Mouse (Mus musculus) hindbrain, embryonic 11.5 days (tissue): ENCODE measurements around the gene Mtg1. TPM values are rescaled to one million over a fixed set of nuclear protein-coding genes. Genes with fewer than 3 reads are reported as not detected.
A peak's percentile ranks its signal among the peaks of the same experiment; 100 is the strongest.

Experiments
- ATAC-seq: fragments of 200-750 bp; cut with Nextera tagmentation; 2 replicates; pipeline ENCODE4 v1.8.0; 2017; ENCODE audit warnings: mild to moderate bottlenecking, moderate TSS enrichment, moderate library complexity; ENCODE audit not compliant: low FRiP score
- DNase-seq: peaks from one replicate; pipeline ENCODE4 v3.0.0-alpha.2; 2015; ENCODE audit warnings: low spot score
- H3K27ac ChIP-seq: fragments of 300-500 bp; sonication (generic); 2 replicates; pipeline ENCODE4 v1.5.1; 2014; ENCODE audit warnings: mild to moderate bottlenecking, low read depth, low read length
- H3K27me3 ChIP-seq: fragments of 300-500 bp; sonication (generic); 2 replicates; pipeline ENCODE4 v1.6.1; 2014; ENCODE audit warnings: mild to moderate bottlenecking, low read length, moderate library complexity, mixed read lengths; ENCODE audit not compliant: control insufficient read depth, insufficient read depth
- H3K36me3 ChIP-seq: fragments of 300-500 bp; sonication (generic); 2 replicates; pipeline ENCODE4 v1.6.1; 2014; ENCODE audit warnings: mild to moderate bottlenecking, low read length, moderate library complexity, mixed read lengths; ENCODE audit not compliant: control insufficient read depth, insufficient read depth
- H3K4me1 ChIP-seq: fragments of 300-500 bp; sonication (generic); replicated peaks from 2 replicates; pipeline ENCODE4 v1.6.1; 2014; ENCODE audit warnings: low read length, mixed read lengths; ENCODE audit not compliant: control insufficient read depth, insufficient read depth
- H3K4me2 ChIP-seq: fragments of 300-500 bp; sonication (generic); replicated peaks from 2 replicates; pipeline ENCODE4 v1.6.1; 2014; ENCODE audit warnings: mild to moderate bottlenecking, low read depth, low read length
- H3K4me3 ChIP-seq: fragments of 300-500 bp; sonication (generic); 2 replicates; pipeline ENCODE4 v1.5.1; 2014; ENCODE audit warnings: low read depth, low read length
- H3K9ac ChIP-seq: fragments of 300-500 bp; sonication (generic); 2 replicates; pipeline ENCODE4 v1.6.1; 2014; ENCODE audit warnings: low read depth, low read length
- H3K9me3 ChIP-seq: fragments of 300-500 bp; sonication (generic); 2 replicates; pipeline ENCODE4 v1.6.1; 2016; ENCODE audit warnings: low read length; ENCODE audit not compliant: control insufficient read depth
- WGBS: fragments of 180-500 bp; shearing (Covaris S2); extraction: QIAGEN DNeasy Blood & Tissue Kit; methylation state at CpG from one replicate; pipeline ENCODE4 v1.1.7; 2014; 5-methylcytosine and 5-hydroxymethylcytosine counted together
- polyA plus RNA-seq: library from polyadenylated mRNA; unstranded; fragments of >200 nt; fragmentation: Nextera tagmentation; extraction: Ambion mirVana; gene quantifications from 2 replicates; pipeline ENCODE4 v1.2.1, GENCODE M21; 2014

Gene Mtg1
- polyA plus RNA-seq, 1 experiment from 2014 or later = 22.0 TPM

GRCm38 (mm10) chr7:140170863-140171262 is 33.5 kb downstream of the Mtg1 start:
- 93% methylated on average over 3 of the region's 3 CpGs for WGBS
- Histone ChIP-seq H3K36me3 (no peaks in the 10 kb centered on the region), H3K4me3 (no peak overlapping the region), H3K27ac (no peak overlapping the region), H3K27me3 (no peaks in the 10 kb centered on the region), H3K4me2 (no peak overlapping the region), H3K4me1 (no peaks in the 10 kb centered on the region), H3K9ac (no peak overlapping the region), H3K9me3 (no peaks in the 10 kb centered on the region)
- ATAC-seq (no peak), DNase-seq (no peak)

- no peaks in the 10 kb centered on the region for H3K4me1 ChIP-seq
- no peaks in the 10 kb centered on the region for H3K27me3 ChIP-seq
- no peak for DNase-seq
- H3K4me3 ChIP-seq = no peak within 1 kb of the TSS
- no peaks in the 10 kb centered on the region for H3K36me3 ChIP-seq
- no peak within 1 kb of the TSS for H3K9ac ChIP-seq
- no peak within 1 kb of the TSS for H3K27ac ChIP-seq
- WGBS = 72% methylated on average over 1 of the region's 1 CpGs
- H3K9me3 ChIP-seq = no peaks in the 10 kb centered on the region
- H3K4me2 ChIP-seq = no peak within 1 kb of the TSS
- ATAC-seq = no peak
Measured at GRCm38 (mm10) chr7:140172936-140173335, 35.6 kb downstream of the Mtg1 start, which contains the start of gene Olfr523. Gene Olfr523 (plus strand): TSS chr7:140173217.

DNA sequence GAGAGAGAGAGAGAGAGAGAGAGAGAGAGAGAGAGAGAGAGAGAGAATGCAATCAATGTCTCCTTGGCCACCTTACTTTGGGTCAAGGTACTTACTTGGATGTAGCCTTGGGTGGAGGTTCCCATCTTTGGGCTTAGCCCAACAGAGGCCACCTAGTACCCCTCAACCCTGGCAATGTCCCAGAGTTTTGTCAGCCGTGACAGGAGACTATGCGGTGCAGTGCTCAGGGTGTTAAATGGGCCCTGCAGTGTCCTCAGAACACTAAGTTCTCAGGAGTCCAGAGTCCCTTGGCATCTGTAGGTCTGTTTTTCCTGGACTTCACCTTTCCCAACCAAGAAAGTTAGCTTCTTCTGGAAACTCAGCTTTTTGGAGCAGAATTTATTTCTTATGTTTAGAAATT is 41.8 kb downstream of the Mtg1 start:
- 85% methylated on average over 2 of the region's 2 CpGs for WGBS
- no peak for DNase-seq

GRCm38 (mm10) chr7:140180692-140181091 is 43.3 kb downstream of the Mtg1 start:
- DNase-seq (no peak), ATAC-seq (no peak)
- Histone ChIP-seq H3K36me3 (no peaks in the 10 kb centered on the region), H3K27ac (no peak overlapping the region), H3K4me1 (no peaks in the 10 kb centered on the region), H3K4me2 (no peak overlapping the region), H3K9me3 (no peaks in the 10 kb centered on the region), H3K9ac (no peak overlapping the region), H3K27me3 (no peaks in the 10 kb centered on the region), H3K4me3 (no peak overlapping the region)
- 82% methylated on average over 2 of the region's 2 CpGs for WGBS

More for the DNA sequence above, 41.8 kb downstream of the Mtg1 start:
- no peak for ATAC-seq
- no peaks in the 10 kb centered on the region for H3K4me1 ChIP-seq
- H3K4me2 ChIP-seq = no peak overlapping the region
- no peaks in the 10 kb centered on the region for H3K36me3 ChIP-seq
- H3K27me3 ChIP-seq = no peaks in the 10 kb centered on the region
- no peak overlapping the region for H3K9ac ChIP-seq
- no peak overlapping the region for H3K27ac ChIP-seq
- no peak overlapping the region for H3K4me3 ChIP-seq
- no peaks in the 10 kb centered on the region for H3K9me3 ChIP-seq

- no peak overlapping the region for H3K4me2 ChIP-seq
- H3K4me1 ChIP-seq = no peaks in the 10 kb centered on the region
- ATAC-seq = no peak
- no peak overlapping the region for H3K9ac ChIP-seq
- H3K27ac ChIP-seq = no peak overlapping the region
- H3K4me3 ChIP-seq = no peak overlapping the region
- no peaks in the 10 kb centered on the region for H3K27me3 ChIP-seq
- DNase-seq = no peak
- WGBS = 84% methylated on average over 4 of the region's 4 CpGs
- no peaks in the 10 kb centered on the region for H3K36me3 ChIP-seq
- H3K9me3 ChIP-seq = no peaks in the 10 kb centered on the region
Measured at GRCm38 (mm10) chr7:140184206-140184605, 46.8 kb downstream of the Mtg1 start.

DNA sequence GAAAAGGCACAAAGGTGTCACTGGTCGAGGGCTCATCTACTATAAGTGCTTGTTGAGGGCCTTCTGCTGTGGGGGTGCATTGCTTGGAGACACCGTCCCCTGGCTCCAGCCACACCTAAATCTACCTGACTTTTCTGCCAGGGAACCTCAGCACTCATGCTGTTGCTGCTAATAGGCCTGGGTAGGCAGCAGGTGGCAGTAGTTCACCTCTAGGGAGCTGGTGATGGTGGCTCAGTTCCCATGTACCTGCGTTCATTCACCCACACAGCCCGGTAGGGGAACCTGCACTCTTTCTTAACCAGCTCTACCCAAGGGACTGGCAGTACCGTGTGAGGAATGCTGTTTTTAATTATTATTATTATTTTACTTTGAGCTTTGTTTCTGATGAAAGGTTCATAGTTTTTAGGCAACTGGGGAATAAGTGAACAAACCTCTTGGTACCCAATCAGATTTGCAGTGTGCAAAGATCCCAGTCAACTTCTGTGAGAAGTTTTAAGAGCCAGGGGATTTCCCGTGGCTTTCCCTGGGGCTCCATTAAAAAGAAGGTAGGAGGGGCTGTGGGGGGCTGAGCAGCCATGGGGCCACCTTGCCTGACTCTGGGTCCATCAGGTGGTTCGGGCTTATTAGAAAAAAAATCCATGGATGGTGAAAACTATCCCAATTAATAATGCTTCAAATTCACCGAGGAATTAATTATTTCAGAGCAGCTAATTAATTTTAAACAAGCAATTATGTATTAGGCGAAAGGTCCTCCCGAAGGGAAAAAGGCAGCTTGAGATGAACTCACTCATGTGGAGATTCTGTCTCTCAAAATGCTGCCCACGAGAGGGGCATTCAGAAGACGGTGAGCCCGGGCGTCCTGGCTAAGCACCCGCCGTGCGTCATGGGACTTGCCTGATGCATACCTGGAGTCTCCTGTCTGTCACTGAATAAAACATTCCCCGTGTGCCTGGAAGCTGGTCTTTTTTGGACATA is 49.6 kb downstream of the Mtg1 start:
- no peak for DNase-seq
- H3K9me3 ChIP-seq = no peaks in the 10 kb centered on the region
- H3K4me3 ChIP-seq = no peak overlapping the region
- no peak for ATAC-seq
- no peaks in the 10 kb centered on the region for H3K27me3 ChIP-seq
- WGBS = 69% methylated on average over 18 of the region's 18 CpGs
- H3K4me1 ChIP-seq = no peaks in the 10 kb centered on the region
- H3K36me3 ChIP-seq = no peaks in the 10 kb centered on the region
- no peak overlapping the region for H3K4me2 ChIP-seq
- H3K27ac ChIP-seq = no peak overlapping the region
- no peak overlapping the region for H3K9ac ChIP-seq

GRCm38 (mm10) chr7:140187721-140188390 is 50.5 kb downstream of the Mtg1 start:
- H3K4me2 ChIP-seq = no peak overlapping the region
- H3K9ac ChIP-seq = no peak overlapping the region
- no peak for ATAC-seq
- H3K4me3 ChIP-seq = no peak overlapping the region
- no peaks in the 10 kb centered on the region for H3K4me1 ChIP-seq
- 87% methylated on average over 7 of the region's 7 CpGs for WGBS
- no peak for DNase-seq
- no peaks in the 10 kb centered on the region for H3K36me3 ChIP-seq
- no peak overlapping the region for H3K27ac ChIP-seq
- H3K27me3 ChIP-seq = no peaks in the 10 kb centered on the region
- H3K9me3 ChIP-seq = no peaks in the 10 kb centered on the region

DNA sequence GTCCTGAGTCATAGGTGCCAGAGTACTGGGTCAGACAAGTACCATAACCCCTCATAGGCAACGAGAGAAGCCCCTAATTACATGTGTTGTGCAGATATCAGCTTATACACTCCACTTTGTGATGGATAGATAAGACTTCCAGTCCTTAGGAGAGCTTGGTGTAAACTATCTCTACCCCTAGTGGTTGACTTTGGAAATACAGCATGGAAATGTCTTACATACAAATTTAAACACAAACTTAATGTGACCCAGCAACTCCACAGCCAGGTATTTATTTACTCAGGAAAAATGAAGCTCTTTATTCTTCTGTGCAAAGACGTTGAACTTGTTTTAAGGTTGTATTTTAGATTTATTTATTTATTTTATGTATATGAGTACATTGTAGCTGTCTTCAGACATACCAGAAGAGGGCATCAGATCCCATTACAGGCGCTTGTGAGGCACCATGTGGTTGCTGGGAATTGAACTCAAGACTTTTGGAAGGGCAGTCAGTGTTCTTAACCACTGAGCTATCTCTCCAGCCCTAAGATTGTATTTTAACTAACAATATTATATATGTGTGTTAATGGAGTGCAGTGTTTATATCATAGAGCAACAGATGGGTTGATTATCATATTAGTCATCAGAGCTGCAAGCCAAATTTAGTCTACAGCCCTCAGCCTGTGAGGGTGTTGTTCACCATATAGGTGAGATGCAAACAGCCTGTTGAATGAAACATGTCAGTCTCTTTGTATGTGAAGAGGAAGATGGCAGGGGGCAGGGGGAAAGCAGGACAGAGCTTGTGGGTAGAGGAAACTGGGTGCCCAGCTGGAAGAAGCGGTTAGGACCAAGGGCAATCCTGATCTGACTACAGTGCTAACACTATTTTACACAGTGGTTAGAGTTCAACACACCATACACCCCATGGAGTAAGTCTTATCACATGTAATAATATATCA is 51.3 kb downstream of the Mtg1 start:
- Histone ChIP-seq H3K4me1 (no peaks in the 10 kb centered on the region), H3K36me3 (no peaks in the 10 kb centered on the region), H3K4me2 (no peak overlapping the region), H3K27ac (no peak overlapping the region), H3K9ac (no peak overlapping the region), H3K27me3 (no peaks in the 10 kb centered on the region), H3K4me3 (no peak overlapping the region), H3K9me3 (no peaks in the 10 kb centered on the region)
- ATAC-seq = no peak
- DNase-seq = peak; percentile 56
- WGBS = 60% methylated on average over 4 of the region's 4 CpGs
